Mouse (Mus musculus) limb, embryonic 13.5 days (tissue): Measurements from ENCODE around the gene Krtcap3. TPM values are rescaled to one million over a fixed set of nuclear protein-coding genes. Genes with fewer than 3 reads are reported as not detected.

ENCODE experiments used
- ATAC-seq: fragments of 200-750 bp; cut with Nextera tagmentation; 2 replicates; pipeline ENCODE4 v1.8.0; 2017; ENCODE audit warnings: low read depth, moderate number of reproducible peaks, moderate TSS enrichment; ENCODE audit not compliant: low FRiP score
- H3K27ac ChIP-seq: fragments of 300-500 bp; sonication (generic); 2 replicates; pipeline ENCODE4 v1.5.1; 2015; ENCODE audit warnings: inconsistent platforms, mild to moderate bottlenecking, moderate library complexity
- H3K27me3 ChIP-seq: fragments of 300-500 bp; sonication (generic); 2 replicates; pipeline ENCODE4 v1.6.1; 2015; ENCODE audit warnings: mild to moderate bottlenecking, inconsistent platforms
- H3K36me3 ChIP-seq: fragments of 300-500 bp; sonication (generic); 2 replicates; pipeline ENCODE4 v1.6.1; 2015; ENCODE audit warnings: inconsistent platforms, mild to moderate bottlenecking, moderate library complexity
- H3K4me1 ChIP-seq: fragments of 300-500 bp; sonication (generic); 2 replicates; pipeline ENCODE4 v1.6.1; 2015; ENCODE audit warnings: inconsistent platforms
- H3K4me2 ChIP-seq: fragments of 300-500 bp; sonication (generic); replicated peaks from 2 replicates; pipeline ENCODE4 v1.6.1; 2015; ENCODE audit warnings: inconsistent platforms, mild to moderate bottlenecking, moderate library complexity
- H3K4me3 ChIP-seq: fragments of 300-500 bp; sonication (generic); 2 replicates; pipeline ENCODE4 v1.5.1; 2015; ENCODE audit warnings: moderate library complexity, mild to moderate bottlenecking, inconsistent platforms
- H3K9ac ChIP-seq: fragments of 300-500 bp; sonication (generic); 2 replicates; pipeline ENCODE4 v1.6.1; 2015; ENCODE audit warnings: mild to moderate bottlenecking, inconsistent platforms
- H3K9me3 ChIP-seq: fragments of 300-500 bp; sonication (generic); 2 replicates; pipeline ENCODE4 v1.6.1; 2016; ENCODE audit warnings: inconsistent platforms
- WGBS: fragments of 180-500 bp; shearing (Covaris S2); methylation state at CpG from one replicate; pipeline ENCODE4 v1.1.7; 2015; 5-methylcytosine and 5-hydroxymethylcytosine counted together
- polyA plus RNA-seq: library from polyadenylated mRNA; unstranded; fragments of >200 nt; fragmentation: Nextera tagmentation; extraction: Ambion mirVana; gene quantifications from 2 replicates; pipeline ENCODE4 v1.2.1, GENCODE M21; 2015

Gene Krtcap3
- polyA plus RNA-seq, 1 experiment from 2014 or later: 16.1 TPM

DNA sequence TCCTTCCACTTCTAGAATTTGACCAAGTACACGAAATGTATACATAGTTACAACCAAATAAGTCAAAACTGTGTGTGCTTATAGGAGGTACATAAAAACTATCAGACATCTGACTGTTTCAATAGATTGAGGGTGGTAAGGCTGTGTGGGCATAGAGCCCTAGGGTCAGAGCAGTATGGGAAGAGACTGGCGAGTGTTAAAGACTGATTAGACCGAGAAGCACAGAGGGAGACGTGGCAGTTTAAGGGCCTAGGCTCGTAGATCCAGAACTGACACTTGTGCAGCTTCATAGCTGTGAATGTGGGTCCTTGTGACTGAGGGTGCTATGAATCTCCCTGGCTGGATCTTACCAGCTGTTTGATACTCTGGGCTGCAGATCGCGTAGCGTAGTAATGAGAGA is 3.4 kb downstream of the Krtcap3 start:
- no peak overlapping the region for H3K27ac ChIP-seq
- H3K4me3 ChIP-seq: no peak overlapping the region
- H3K4me1 ChIP-seq: peaks cover 38% of the 10 kb centered on the region
- peaks cover 92% of the 10 kb centered on the region for H3K36me3 ChIP-seq
- H3K27me3 ChIP-seq: no peaks in the 10 kb centered on the region
- H3K9ac ChIP-seq: no peak overlapping the region
- H3K4me2 ChIP-seq: no peak overlapping the region
- no peak for ATAC-seq
- H3K9me3 ChIP-seq: no peaks in the 10 kb centered on the region
- WGBS: 85% methylated on average over 8 of the region's 8 CpGs

DNA sequence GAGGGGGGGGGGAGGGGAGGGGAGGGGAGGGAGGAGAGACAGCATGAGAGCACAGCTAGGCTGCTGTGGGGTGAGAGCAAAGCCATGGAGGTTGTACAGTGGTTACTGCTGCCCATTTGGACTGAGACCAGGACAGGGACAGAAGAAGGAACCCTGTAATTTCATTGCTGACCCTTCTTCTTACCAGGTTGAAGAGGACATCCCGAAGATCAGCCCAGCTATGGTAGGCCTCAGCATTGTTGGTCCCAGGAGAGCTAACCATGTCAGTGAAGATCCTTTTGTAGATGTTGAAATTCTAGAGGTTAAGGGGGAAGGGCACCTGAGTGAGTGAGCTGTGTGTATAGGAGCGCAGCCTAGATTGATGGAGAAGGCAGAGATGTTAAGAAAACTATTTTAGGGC is 3.9 kb downstream of the Krtcap3 start:
- peaks cover 35% of the 10 kb centered on the region for H3K4me1 ChIP-seq
- no peak for ATAC-seq
- H3K4me2 ChIP-seq: no peak overlapping the region
- no peaks in the 10 kb centered on the region for H3K9me3 ChIP-seq
- H3K27me3 ChIP-seq: no peaks in the 10 kb centered on the region
- no peak overlapping the region for H3K27ac ChIP-seq
- no peak overlapping the region for H3K9ac ChIP-seq
- WGBS: 98% methylated on average over 2 of the region's 2 CpGs
- H3K4me3 ChIP-seq: no peak overlapping the region
- peaks cover 92% of the 10 kb centered on the region for H3K36me3 ChIP-seq

DNA sequence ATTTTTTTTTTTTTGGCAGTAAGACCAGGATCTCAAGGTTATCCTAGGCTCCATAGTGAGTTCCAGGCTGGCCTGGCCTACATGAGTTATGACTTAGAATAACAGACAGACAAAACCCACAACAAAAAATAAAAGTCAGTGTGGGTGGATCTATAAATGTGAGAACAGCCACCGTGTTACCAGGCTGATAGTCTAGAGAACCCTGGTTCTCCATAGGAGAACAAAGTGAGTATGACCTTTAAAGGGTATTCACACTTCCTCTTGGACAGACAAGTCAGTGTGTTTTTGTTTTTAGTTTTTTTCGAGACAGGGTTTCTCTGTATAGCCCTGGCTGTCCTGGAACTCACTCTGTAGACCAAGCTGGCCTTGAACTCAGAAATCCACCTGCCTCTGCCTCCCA is 4.5 kb downstream of the Krtcap3 start:
- no peak for ATAC-seq
- Histone ChIP-seq H3K36me3 (peaks cover 92% of the 10 kb centered on the region), H3K4me1 (peaks cover 29% of the 10 kb centered on the region), H3K9ac (no peak overlapping the region), H3K27ac (no peak overlapping the region), H3K27me3 (no peaks in the 10 kb centered on the region), H3K4me2 (no peak overlapping the region), H3K4me3 (no peak overlapping the region), H3K9me3 (no peaks in the 10 kb centered on the region)
- 87% methylated on average over 2 of the region's 2 CpGs for WGBS

DNA sequence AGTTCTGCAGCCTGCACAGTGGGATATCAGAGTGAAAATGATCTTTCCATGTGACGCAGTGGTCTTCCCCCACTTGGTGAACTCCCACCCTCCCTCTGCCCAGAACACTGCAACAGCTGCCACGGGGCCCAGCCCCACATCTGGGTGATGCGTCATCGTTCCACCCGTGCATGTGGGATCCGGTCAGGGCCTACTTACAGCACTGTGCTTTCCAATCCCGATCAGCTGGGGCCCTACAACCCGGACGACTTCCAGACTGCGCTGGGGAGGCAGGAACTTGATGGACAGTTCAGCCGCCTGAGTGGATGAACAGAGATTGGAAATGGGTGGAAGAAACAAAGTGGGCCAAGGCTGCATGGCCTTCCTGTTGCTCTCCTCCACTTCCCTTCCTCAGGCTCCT is 6.1 kb downstream of the Krtcap3 start:
- peaks cover 93% of the 10 kb centered on the region for H3K36me3 ChIP-seq
- no peak overlapping the region for H3K4me3 ChIP-seq
- WGBS: 77% methylated on average over 11 of the region's 11 CpGs
- no peak overlapping the region for H3K4me2 ChIP-seq
- H3K27ac ChIP-seq: no peak overlapping the region
- H3K9ac ChIP-seq: no peak overlapping the region
- no peaks in the 10 kb centered on the region for H3K27me3 ChIP-seq
- ATAC-seq: 0 out of 2 replicates have a peak, but pooled peaks have one; percentile 34
- H3K9me3 ChIP-seq: no peaks in the 10 kb centered on the region
- peaks cover 12% of the 10 kb centered on the region for H3K4me1 ChIP-seq

DNA sequence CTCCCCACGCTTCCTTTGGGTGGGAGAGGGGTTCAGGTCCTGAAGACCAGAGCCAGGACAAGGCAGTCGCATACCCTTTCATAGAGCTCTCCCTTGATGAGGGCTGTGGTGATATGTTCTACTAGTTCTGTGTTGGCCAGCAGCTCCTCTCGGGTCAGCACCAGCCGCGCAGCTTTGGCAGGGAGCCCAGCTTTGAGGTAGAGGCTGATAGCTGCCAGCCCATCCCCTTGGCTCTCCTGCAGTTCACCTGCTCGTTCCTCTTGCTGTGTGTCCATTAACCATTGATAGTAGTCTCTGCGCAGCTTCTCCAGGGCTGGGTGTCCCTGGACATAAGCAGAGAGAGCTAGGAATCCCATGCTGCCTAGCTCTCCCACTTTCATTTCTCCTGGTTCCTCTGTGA is 14.6 kb downstream of the Krtcap3 start:
- ATAC-seq: no peak
- no peaks in the 10 kb centered on the region for H3K27me3 ChIP-seq
- H3K27ac ChIP-seq: no peak overlapping the region
- H3K36me3 ChIP-seq: peaks cover 96% of the 10 kb centered on the region
- H3K9ac ChIP-seq: no peak overlapping the region
- no peak overlapping the region for H3K4me2 ChIP-seq
- no peak overlapping the region for H3K4me3 ChIP-seq
- no peaks in the 10 kb centered on the region for H3K4me1 ChIP-seq
- WGBS: 86% methylated on average over 7 of the region's 7 CpGs
- H3K9me3 ChIP-seq: no peaks in the 10 kb centered on the region

DNA sequence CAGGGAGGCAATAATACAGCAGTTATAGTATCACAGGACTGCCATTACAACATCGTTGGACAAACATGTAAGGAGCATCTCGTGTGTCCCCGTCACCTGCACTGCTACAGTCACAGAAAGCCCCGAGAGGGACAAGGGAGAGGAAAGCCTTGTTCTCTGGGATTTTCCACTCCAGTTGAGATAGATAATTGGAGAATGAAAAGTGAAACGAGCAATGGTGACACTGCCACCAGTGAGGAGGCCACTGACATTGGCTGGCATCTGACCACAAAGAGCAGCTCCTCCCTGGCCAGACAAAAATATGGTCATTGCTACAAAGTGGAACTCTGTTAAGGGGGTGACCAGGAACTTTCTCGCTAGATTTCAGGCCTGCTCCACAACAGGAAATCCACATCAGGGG is 16.2 kb downstream of the Krtcap3 start:
- Histone ChIP-seq H3K27me3 (no peaks in the 10 kb centered on the region), H3K4me2 (no peak overlapping the region), H3K4me3 (no peak overlapping the region), H3K9me3 (no peaks in the 10 kb centered on the region), H3K4me1 (no peaks in the 10 kb centered on the region), H3K9ac (no peak overlapping the region), H3K36me3 (peaks cover 95% of the 10 kb centered on the region), H3K27ac (no peak overlapping the region)
- 87% methylated on average over 6 of the region's 6 CpGs for WGBS
- ATAC-seq: no peak

DNA sequence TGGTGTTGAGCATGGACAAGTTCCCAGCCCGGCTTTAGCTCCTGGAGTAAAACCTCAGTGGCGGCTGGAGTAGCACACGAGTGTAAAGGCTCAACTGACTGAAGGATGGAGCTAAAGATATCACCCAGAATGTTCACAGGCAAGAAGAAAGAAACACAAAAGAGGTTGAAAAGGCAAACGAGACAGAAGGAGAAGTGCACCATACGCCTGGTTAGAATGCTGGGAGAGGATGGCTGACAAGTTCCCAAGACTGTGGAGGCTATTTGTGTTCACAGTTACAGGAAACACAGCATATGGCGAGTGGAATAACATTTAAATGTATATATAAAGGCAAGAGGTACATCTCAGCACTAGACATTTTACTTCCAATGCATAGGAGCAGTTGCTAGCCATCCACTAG is 21.5 kb downstream of the Krtcap3 start:
- Histone ChIP-seq H3K36me3 (peaks cover 88% of the 10 kb centered on the region), H3K27ac (no peak overlapping the region), H3K4me1 (no peaks in the 10 kb centered on the region), H3K9ac (no peak overlapping the region), H3K4me2 (no peak overlapping the region), H3K4me3 (no peak overlapping the region), H3K27me3 (no peaks in the 10 kb centered on the region), H3K9me3 (no peaks in the 10 kb centered on the region)
- no peak for ATAC-seq
- 87% methylated on average over 6 of the region's 6 CpGs for WGBS

DNA sequence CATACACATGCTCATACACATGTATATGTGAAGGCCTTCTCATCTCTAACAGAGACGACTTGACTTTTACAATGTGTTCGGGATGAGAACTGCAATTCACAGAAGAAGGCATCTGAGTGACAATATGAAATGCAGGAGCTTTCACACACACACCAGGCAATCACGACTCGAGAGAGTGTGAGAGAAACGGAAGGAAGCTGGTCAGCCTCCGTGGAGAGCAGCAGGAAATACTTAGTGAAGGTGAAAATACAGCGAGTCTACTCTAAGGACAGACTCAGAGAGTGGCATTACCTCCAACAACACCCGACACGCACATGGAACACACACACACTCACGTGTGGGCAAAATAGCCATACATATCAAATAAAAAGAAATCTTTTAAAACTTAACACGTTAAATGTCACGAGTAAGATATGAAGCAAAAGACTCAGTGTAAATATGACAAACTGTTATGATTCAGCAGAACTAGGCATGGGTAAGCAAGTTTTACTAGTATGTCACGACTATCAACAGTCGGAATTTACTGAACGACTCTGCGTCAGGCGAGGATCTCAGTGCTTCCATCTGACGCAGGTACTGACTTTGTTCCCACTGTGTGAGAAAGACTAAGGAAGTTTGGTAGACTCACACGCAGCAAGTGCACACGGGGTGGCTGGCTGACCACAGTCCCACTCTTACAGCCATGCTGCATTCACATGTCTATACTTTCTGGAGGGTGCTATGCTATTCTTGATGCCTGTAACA is 27.9 kb downstream of the Krtcap3 start:
- WGBS: 88% methylated on average over 20 of the region's 20 CpGs
- ATAC-seq: no peak
- Histone ChIP-seq H3K4me2 (no peak overlapping the region), H3K36me3 (peaks cover 90% of the 10 kb centered on the region), H3K4me1 (no peaks in the 10 kb centered on the region), H3K27ac (no peak overlapping the region), H3K9me3 (no peaks in the 10 kb centered on the region), H3K27me3 (no peaks in the 10 kb centered on the region), H3K4me3 (no peak overlapping the region), H3K9ac (no peak overlapping the region)

DNA sequence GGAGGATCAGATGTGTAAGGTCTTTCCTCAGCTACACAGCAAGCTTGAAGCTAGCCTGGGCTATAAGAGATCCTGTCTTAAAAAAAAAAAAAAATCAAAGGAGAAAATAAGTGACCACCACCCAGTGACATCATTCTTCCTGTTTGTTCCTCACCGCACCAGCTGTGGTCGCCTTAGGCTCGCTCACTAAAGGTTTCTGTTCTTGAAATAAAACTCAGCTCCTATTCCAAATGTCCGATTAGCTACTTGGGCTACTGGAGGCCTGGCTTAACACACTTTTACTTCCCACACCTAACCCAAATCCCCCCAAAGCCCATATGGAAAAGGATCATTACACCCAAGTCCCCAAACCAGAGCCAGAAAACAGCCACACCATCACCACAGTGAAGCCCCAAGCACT is 36.7 kb downstream of the Krtcap3 start:
- H3K9me3 ChIP-seq: no peaks in the 10 kb centered on the region
- H3K27me3 ChIP-seq: no peaks in the 10 kb centered on the region
- H3K4me1 ChIP-seq: peaks cover 16% of the 10 kb centered on the region
- 83% methylated on average over 4 of the region's 4 CpGs for WGBS
- H3K4me2 ChIP-seq: no peak overlapping the region
- peaks cover 48% of the 10 kb centered on the region for H3K36me3 ChIP-seq
- ATAC-seq: no peak
- H3K4me3 ChIP-seq: no peak overlapping the region
- H3K27ac ChIP-seq: no peak overlapping the region
- no peak overlapping the region for H3K9ac ChIP-seq

DNA sequence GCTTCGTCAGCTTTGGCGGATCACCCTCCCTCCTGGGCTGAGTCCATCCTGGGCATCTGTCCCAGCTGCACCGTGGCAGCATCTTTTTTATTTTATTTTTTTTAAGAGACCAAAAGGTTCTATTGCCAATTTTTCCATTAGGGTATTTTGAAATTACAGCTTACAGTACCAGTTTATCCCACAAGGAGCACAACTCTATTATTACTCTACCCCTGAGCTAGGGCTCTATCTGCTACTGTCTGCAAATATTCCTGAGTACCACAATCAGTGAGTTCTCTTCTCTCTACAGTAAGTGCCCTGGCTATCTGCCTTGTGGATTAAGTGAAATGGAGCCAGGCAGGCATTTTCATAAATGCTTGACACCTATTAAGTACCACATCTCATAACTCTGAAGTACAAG is 37.2 kb downstream of the Krtcap3 start:
- Histone ChIP-seq H3K9me3 (no peaks in the 10 kb centered on the region), H3K9ac (no peak overlapping the region), H3K4me2 (no peak overlapping the region), H3K27ac (no peak overlapping the region), H3K27me3 (no peaks in the 10 kb centered on the region), H3K36me3 (peaks cover 48% of the 10 kb centered on the region), H3K4me1 (peaks cover 16% of the 10 kb centered on the region), H3K4me3 (no peak overlapping the region)
- ATAC-seq: no peak
- 66% methylated on average over 3 of the region's 3 CpGs for WGBS

DNA sequence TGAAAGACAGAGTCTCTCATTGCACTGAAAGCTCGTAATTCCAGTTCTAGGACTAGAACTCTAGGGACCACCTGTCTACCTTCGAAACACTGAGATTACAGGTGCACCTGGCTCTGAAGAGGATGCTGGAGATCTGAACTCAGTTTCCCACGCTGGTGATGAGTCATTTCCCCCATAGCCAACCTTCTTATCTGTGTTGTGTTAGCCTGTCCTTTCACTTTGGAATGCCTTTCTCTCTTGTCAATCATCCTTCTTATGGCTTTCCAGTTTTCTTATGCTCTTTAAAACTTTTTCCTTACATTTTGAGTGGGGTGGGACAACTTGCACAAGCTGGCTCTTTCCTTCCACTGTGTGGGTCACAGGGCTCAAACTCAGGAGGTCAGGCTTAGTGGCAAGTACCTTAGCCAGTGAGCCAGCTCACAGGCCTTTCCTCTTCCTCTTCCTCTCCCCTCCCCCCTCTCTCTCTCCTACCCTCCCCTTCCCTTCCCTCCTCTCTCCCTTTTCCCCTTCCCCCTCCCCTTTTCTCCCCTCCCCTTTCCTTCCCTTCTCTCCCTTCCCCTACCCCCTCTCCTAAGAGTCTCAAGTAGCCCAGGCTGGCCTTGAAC is 38.2 kb downstream of the Krtcap3 start:
- H3K4me1 ChIP-seq: peaks cover 25% of the 10 kb centered on the region
- H3K27ac ChIP-seq: no peak overlapping the region
- no peak for ATAC-seq
- H3K27me3 ChIP-seq: no peaks in the 10 kb centered on the region
- H3K9me3 ChIP-seq: no peaks in the 10 kb centered on the region
- peaks cover 47% of the 10 kb centered on the region for H3K36me3 ChIP-seq
- H3K4me3 ChIP-seq: peak overlapping the region; percentile 58
- peak overlapping the region; percentile 70 for H3K9ac ChIP-seq
- 75% methylated on average over 3 of the region's 3 CpGs for WGBS
- peak overlapping the region; percentile 82 for H3K4me2 ChIP-seq

DNA sequence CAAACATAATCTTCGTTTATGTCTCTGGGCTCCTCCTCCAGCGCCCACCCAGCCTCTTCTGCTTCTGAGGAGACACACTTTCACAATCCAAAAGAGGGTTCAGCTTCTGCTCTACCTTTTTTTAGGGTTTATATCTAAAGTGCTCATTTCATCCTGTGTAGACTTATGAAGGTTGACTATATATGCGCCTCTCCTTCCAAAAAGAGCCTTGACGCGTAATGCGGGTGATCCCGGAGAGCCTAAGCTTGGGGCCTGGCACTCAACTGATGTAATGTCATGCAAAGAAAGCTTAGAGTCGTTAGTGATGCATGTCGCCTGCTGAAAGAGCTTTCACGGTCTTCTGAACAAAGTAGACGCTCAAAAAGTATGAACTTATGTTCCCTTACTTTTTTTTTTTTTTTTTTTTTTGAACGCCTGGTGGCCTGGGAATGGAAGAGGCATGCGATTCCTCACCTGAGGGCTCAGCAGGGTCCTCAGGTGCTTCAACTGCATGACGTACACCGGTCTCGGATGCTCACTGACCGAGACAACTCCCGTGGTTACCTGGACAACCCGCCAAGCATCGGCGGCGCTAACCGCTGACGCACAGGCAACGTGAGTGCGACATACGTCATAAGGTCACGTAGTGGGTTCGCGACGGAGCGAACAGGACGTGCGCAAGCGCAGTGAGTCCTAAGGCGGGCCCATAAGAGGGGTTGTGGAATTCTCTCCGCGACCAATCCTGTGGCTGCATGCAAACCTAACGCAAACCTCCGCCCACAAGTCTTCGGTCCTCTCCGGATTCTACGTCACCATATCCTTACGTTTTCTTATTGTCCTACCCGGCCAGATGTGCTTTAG is 39.2 kb downstream of the Krtcap3 start, which contains the start of gene Ift172:
Gene Ift172, minus strand, starts transcription at position 596 of the 840 bp plus-strand sequence.
- H3K27ac ChIP-seq: peak within 1 kb of the TSS; percentile 75
- peaks cover 37% of the 10 kb centered on the region for H3K36me3 ChIP-seq
- no peaks in the 10 kb centered on the region for H3K27me3 ChIP-seq
- no peaks in the 10 kb centered on the region for H3K9me3 ChIP-seq
- peak within 1 kb of the TSS; percentile 82 for H3K4me2 ChIP-seq
- H3K9ac ChIP-seq: peak within 1 kb of the TSS; percentile 70
- WGBS: 2% methylated on average over 45 of the region's 45 CpGs
- peak within 1 kb of the TSS; percentile 58 for H3K4me3 ChIP-seq
- peaks cover 30% of the 10 kb centered on the region for H3K4me1 ChIP-seq
- peak; percentile 94 for ATAC-seq
